Mouse (Mus musculus) embryo, embryonic 11.5 days (tissue): ENCODE results near the gene Tgfbi.

Experiments
- DNase-seq: peaks from one replicate; pipeline ENCODE4 v3.0.0-alpha.2; 2012; ENCODE audit warnings: low read depth, low spot score

Tgfbi gene

DNA sequence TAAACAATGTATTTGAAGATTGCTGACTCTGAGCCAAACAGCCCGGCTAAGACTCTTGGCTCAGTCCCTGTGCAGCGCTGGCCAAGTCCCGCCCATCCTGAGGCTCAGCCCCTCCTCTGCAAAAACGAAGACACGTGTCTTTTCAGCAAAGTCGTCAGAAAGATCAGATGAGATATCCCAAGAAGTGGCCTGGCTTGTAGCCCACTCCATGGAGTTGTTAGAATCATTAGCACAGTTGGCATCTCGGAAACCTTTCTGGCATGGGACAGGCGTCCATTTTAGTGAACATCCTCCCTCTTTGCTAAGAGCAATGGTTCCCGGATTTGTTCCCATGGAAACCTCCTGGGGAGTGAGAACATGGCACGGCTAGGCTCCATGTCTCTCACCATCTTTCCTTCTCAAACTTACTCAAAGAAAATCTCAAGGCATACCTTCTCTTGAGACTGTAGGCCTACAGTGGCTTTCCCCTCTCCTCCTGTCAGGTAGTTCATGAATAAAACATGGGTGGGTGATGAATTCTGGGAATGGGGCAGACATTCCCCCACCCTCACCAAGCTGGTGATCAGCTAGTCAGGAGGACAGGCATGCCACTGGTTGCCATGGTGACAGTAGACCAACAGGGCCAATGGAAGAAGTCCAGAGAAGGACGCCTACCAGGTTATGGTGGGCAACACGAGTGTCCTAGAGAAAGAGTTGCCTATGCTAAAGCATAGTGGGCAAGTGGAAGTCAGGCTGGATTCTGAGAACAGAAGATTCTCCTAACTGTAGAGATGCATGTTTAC, 11.3 kb upstream of the Tgfbi start:
- DNase-seq, result no peak

DNA sequence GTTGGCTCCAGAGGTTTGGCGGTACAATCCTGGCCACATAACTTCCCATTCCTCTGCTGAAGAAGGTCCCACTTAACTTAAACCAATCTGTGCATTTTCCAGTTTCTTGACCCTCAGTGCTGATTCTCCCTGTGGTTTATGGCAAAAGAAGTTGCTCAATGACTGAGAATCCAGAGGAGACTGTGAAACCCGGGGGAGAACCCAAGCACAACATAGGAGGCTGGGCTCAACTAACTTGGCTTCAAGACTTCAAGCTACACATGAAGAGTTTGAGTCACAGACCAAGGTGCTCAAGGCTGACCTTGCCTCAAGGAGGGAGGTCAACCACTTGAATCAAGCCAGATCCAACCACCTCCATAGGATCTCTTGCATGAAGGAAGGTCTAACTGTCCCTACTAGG, 9.8 kb upstream of the Tgfbi start:
- DNase-seq, result no peak

DNA sequence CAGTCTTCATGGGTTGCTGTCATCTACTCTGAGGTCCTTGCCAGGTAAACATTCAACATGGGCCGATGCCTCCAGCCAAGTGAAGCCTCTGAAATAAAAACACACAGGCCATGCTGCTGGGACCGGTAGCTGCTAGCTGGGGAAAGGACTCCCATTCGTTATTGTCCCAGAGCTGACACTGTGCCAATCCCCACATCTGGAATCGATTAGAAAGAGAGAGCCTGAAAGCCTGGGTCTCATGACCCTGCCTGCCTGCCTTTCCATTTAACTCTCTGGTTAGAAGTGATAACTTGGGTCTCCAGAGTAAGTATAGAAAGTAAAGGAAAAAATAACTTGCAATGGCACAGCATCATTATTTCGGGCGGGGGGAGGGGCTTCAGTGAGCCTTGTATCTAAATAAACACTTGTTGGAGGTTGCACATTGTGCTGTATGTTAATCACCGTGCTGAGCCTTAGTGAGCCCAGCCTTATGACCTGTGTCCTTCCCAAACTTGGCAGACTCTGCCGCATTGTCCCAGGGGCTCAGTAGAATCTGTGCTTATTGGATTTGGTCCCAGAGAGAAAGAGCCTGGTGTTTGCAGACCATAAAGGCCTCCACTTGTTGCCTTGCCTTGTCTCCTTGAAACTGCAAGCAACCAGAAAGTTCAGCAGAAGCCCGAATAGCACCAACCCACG, 9.0 kb upstream of the Tgfbi start:
- DNase-seq, result no peak

DNA sequence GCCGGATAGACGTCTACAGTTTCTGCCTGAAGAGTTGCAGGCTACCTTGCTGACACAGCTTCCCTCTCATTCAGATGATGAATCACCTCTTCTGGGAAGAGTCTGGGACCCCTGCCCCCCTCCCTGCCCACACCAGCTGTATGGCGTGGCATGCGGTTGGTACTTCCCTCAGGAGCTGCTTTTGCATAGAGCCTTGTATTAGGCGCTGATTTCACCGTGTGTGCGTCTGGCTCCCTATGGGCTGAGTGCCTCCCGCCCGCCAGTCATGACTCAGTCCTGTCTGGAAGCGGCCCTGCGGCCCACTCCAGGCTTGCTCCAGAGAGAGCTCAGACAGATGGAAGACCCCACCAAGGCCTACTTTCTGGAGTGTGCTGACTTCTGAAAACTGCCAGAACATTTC, 8.1 kb upstream of the Tgfbi start:
- DNase-seq, result no peak

DNA sequence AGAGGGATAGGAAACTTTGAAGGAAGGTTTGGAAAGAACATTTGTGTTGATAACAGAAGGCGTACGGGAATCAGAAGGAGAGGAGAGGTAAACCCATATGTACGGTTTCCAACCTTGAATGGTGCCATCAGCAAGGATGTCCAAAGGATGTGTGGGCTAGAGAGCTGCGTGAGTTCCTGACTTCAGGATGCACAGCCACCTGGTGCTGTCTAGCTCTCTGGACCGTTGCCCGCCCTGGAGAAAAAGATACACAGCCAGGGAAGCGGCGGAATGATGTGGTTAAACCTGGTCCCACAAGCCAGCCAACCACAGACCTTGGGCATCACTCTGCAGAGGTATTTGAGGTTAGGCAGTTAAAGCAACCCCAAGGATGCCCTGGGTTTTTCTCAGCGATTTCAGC, 3.8 kb upstream of the Tgfbi start:
- no peak for DNase-seq

DNA sequence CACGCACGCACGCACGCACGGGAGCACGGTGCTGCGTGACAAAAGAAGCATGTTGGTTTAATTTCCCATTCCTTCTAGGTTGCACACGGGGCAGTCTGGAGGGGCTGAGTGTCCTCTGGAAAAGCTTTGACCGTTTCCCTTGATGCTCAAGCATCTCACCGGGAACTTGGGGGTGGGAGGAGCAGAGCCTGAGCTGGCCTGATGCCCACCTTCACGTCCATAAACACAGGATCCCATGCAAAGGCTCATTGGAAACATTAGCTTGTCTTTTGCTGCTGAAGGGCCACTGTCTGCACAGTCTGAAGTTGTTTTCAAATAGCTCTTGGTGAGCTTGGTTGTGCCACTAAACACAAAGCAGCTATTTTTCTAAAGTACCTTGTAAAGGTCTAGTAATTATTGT, 2.6 kb upstream of the Tgfbi start:
- no peak for DNase-seq

DNA sequence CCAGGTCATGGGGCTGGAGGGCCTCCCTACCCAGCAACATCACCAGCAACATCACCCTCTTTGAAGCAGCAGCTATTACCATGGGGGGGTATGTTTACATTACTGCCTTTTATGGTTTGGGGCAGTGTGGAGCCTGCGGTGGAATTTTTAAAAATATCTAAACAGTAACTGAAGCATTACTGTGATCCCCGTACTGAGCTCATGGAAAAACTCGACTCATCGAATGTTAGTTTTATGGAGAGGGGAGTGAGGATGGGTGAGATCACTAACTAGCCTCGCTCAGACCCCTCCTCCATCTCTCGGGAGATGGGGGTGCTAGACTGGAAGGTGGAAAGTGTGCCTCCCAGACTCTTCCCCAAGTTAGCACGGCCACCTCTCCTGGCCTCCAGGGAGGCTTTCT, 2.1 kb upstream of the Tgfbi start:
- DNase-seq, result no peak

DNA sequence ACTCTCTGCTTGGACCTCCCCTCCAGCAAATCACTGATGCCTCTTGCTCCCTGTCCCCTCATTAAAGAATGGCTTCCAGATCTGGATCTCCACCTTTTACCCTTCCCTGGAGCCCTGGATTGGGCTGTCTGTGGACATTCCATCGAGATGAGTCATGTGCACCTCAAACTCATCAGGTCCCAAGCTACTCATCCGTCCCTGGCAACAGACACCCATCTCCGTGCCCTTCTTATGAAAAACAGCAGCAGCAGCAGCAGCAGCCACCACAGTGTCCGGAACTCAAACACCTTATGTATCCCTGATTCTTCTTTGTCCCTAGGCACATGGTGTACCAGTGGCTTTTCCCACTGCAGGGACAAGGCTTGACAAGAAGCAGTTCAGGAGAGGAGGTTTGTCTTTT, 1.5 kb upstream of the Tgfbi start:
- DNase-seq, result no peak

DNA sequence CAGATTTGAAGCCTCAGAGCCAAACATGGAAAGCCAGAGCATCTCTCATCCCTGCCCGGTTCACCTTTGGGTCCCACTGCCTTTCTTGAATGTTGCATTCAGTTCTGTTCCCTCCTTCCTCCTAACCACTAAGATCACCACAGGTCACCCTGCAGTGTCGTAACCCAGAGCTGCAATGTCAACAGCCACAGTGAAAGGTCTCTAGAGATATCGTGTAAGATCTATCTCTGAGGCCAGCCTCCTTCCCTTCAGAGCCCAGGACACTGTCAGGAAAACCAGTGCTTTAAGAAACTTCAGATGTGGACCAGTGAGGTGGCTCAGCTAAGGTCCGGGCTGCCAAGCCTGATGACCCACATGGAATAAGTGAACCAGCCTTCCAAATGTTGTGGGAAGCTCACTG, 1.8 kb downstream of the Tgfbi start:
- DNase-seq, result no peak

DNA sequence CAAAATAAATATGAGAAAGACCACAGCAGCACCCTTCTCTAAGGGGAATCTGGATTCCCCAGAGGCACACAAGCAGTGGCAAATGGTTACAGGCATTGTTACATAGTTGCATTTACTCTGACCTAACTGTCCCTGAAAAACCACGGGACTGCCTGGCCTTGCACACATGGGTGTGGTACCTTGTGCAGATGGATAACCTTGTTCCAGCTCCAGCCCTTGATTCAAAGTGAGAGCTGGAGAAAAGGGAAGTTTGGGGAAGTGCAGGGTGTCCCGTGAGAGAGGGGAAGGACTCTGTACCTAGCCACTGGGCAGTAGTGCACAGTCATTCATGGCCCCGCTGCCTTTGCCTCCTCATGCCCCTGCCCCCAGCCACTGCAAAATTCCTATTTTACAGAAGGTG, 2.4 kb downstream of the Tgfbi start:
- no peak for DNase-seq

DNA sequence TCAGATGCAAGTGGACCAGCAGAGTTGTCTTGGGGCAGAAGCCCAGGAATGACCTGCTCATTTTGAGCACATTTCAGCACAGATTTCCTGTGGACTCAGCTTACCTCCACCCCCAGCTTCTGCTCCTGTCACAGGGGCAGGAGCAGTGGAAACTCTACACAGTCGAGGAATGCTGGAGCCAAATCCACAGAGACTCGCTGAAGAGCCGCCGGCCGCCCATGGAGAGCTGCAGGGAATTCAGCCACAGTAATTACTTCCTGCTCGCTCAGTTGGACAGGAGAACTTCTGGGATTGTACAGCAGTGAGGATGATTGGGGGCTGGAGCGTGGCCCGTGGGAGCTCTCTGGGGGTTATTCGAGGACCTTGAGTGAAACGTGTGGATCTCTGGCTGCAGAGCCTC, 3.0 kb downstream of the Tgfbi start:
- DNase-seq, result no peak

DNA sequence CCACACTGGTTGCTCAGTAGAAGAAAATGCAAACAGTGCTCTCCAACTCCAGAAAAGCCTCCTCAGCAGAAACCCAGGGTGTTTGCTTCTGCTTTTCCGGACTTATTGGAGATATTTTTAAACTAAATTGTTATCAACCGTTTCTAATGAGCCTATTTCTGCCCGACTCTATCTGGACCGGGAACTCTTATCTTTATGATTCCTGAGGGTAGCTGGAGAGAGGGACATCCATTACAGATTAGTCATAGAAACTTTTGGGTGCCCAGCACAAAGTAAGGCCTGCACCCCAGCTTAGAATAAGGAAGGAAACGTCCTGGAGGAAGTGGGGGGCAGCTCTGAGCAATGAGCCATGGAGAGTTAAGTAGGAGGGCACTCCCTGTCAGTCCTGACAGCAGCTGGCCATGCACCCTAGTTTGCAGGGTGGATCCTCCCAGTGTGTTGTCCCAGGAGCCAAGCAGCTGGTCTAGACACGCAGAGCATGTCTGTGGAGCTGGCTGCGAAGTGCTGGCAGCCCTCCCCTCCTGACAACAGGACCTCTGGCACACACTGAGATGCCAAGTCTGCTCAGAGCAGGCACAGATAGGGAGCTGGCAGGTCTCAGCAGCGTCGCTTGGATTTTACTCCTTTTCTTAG, 4.2 kb downstream of the Tgfbi start:
- DNase-seq, result no peak

DNA sequence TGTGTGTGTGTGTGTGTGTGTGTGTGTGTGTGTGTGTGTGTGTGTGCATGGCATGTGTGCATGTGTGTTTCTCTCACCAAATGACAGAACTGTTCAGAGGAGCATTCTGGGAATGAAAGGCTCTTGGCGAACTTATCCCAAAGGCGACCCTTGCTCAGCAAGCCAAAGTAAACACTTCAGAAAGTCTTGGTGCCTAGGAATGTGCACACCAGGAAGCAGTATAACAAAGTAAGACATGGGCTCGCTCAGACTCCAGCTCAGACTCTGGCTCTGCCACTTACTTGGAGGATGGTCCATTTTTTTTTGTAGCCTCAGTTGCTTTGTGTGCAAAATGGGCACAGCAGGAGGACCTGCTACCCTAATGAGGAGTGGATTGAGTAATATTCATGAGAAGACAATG, 5.4 kb downstream of the Tgfbi start:
- DNase-seq, result no peak

DNA sequence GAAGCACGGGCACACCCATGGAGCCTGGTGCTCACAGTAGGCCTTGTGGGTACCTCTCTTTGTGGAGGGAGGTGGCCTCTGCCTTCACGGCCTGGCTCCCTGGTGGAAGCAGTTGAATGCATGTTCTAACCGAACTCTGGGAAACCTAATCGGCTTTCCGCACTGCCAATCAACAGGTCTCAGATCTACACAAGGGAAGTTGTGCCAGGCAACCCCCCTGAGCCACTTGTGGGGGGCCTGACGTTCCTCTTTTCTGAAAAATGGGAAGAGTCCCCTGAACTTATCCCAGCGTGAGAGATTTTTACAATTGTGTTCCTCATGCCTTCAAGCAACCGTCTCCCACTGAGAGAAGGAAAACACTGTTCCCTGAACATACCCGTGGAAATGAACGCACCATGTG, 5.9 kb downstream of the Tgfbi start:
- no peak for DNase-seq

DNA sequence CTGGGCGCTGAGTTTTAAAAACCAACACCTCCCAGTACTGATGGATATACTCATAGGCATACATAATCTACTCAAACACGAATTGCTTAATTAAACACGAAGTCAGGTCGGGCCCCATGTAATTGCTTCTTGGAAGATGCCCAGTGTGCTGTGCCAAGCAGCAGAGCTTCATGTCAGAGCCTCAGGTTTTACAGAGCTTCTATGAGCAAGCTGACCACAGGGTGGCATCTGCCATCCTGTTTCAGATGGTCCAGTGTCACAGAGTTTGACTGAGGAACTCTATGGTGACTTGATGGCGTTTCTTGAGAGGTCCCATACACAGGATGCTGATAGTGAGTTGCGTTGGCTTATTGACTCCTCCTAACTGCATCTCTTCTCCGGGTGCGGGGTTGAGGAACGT, 6.5 kb downstream of the Tgfbi start:
- no peak for DNase-seq

DNA sequence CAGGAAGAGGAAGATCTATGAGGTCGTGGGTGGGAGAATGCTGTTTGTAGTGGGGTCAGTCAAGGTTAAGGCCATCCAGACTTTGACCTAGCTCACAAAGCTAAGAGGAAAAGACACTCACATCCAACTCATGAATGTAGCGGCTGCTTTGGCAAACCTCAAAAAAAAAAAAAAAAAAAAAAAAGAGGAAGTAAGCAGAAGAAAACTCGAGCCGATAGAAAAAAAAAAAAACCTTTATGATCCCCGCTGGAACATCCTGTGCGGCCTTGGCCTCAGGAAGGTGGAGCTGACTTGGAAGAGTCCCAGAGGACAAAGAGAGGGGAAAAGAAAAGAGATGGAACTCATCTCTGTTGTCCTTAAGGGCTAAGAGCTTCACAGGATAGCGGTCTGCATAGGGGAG, 7.1 kb downstream of the Tgfbi start:
- no peak for DNase-seq

DNA sequence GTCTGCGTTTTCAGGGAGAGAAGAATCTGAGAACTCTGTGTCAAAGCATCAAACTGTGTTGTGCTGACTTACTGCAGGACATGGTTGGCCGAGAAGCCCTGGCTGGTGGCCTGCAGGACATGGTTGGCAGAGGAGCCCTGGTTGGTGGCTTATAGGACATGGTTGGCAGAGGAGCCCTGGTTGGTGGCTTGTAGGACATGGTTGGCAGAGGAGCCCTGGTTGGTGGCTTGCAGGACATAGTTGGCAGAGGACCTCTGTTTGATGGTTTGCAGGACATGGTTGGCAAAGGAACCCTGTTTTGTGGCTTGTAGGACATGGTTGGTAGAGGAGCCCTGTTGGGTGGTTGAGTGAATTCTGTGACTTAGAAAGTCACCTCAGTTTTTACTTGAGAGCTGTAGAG, 7.9 kb downstream of the Tgfbi start:
- no peak for DNase-seq

DNA sequence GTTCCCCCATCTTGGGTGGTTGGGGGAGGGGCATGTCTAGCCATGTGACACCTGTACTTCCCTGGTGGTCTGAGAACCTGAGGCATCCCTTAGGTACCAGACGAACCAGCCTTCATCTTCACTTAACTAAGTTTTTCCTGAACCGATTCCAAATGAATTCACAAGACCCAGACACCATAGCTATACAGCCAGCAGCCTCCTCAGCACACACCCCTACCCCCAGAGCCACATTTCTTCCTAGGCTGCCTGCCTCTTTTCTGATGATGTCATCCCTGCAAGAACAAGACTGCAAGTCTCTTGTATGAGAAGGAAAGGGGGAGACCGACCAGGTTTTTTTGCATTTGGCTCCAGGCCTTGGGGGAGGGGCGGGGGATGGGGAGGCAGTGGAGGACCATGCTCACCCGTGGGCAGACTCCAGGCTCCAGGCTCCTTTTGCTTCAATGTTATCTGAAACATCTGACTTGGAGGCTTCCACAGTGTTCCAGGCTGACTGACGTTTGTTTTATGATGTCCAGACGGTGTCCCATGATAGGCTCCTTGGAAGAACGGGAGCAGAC, 13.0 kb downstream of the Tgfbi start:
- DNase-seq, result no peak

DNA sequence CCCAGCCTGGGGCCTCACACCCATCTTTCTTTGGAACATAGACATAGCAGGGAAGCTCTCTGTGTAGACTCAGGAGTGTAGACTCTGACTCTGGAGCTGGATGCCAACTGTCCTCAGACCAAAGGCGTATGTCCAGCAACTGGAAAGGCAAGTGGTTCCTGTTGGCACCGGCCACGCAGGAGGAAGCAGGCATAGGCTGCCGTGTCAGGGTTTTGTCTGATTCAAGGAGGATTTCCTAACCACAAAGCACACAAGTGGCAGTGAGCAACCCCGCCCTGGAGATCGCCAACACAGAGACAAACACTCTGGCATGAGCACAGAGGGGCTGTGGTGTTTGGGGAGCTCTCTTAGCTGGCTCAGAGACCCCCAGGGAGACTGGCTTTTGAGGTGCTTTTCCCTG, 17.2 kb downstream of the Tgfbi start:
- DNase-seq, result no peak

DNA sequence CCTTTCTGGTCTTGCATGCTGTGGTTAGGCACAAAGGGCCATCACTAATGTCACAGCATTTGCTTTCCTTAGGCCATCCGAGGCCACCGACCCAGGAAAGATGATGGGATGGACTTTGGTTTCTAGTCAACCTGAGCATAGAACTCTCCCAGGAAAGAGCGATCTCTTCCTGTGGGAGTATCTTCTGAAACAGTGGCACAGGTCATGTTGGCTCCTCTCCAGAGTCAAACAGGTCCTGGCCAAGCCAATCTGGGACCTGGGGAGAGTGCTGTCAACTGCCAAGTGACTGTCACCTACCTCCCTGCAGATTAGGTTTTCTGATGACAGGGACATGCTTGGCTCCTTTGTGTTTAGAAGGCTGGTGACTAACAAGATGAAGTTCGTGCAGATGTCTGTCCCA, 20.8 kb downstream of the Tgfbi start:
- DNase-seq, result no peak

DNA sequence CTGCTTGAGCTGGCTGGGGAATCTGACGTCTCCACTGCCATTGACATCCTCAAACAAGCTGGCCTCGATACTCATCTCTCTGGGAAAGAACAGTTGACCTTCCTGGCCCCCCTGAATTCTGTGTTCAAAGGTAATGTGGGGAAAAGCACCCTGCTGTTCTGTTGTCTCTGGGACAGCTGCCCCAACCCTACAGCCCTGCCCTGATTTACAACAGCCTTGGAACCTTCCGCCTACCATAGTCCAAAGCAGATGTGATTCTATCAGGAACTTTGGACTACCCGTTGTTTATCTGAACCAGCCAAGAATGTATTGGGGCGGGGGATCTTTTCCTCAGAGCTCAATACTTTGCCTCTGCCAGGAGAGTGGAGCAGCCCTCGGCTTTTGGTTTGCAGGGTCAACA, 21.2 kb downstream of the Tgfbi start:
- DNase-seq, result no peak

DNA sequence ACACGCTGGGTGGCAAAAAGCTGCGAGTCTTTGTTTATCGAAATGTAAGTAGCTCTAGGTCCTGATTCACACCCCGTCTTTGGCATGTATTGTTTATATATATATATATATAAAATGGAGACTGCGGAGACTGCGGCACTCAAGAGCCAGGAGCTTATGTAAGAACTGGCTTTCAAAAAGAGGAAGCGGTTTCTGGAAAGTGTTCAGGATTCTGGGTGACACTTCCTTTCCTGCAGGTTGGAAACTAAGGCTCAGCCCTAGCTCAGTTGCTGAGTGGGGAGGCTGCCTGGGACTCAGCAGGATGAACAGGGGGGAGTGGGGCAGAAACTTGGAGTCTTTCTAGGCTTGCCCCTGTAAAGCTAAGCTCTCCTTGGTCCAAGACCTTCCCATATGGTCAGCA, 22.0 kb downstream of the Tgfbi start:
- no peak for DNase-seq

DNA sequence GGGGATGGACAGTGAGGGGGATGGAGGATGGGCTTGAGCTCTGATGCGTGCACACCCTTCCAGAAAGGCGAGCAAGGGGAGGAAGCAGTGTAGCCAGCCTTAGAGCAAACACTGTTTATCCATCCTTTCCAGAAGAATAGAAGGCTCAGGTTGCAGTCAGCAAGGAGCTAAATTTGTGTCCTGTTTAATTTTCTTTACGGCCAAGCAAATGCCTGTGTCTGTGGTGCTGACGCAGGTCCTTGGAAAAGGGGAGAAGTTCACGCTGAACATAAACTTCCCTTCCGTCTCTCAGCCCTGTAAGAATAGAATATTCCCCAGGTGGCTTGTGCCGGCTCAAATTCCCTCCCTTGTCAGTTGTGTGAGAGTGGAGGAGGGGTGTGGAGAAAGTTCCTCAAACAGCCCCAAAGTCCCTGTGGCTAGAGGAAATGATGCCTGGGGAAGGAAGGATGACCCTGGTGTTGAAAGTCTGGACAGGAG, 24.9 kb downstream of the Tgfbi start:
- DNase-seq, result no peak
